Mouse (Mus musculus) CH12.LX (cell line): ENCODE measurements around the gene Dph2. TPM values are rescaled to one million over a fixed set of nuclear protein-coding genes. Genes with fewer than 3 reads are reported as not detected.
A peak's percentile ranks its signal among the peaks of the same experiment; 100 is the strongest.

Experiments
- DNase-seq: peaks from one replicate; pipeline ENCODE4 v3.0.0-alpha.2; 2013; ENCODE audit errors: extremely low read depth
- H3K27ac ChIP-seq: 2 replicates; pipeline ENCODE4 v1.5.1; 2012; ENCODE audit warnings: low read depth, mild to moderate bottlenecking, control low read depth, moderate library complexity; ENCODE audit not compliant: insufficient read depth
- H3K27me3 ChIP-seq: replicated peaks from 2 replicates; pipeline ENCODE3; 2012; ENCODE audit warnings: inconsistent platforms
- H3K36me3 ChIP-seq, 2 experiments: replicated peaks in 1 of 2; 2 replicates each; pipeline versions ENCODE3 to v1.6.1; 2012; ENCODE audit warnings: inconsistent platforms in 1 of 2, low read length in 1 of 2, mild to moderate bottlenecking in 1 of 2, mixed read lengths in 1 of 2, moderate library complexity in 1 of 2; ENCODE audit not compliant: control insufficient read depth in 1 of 2, insufficient read depth in 1 of 2
- H3K4me1 ChIP-seq, 2 experiments: 2 replicates each; pipeline ENCODE4 v1.6.1; 2012; ENCODE audit warnings: inconsistent platforms in 1 of 2, moderate library complexity in 1 of 2; ENCODE audit not compliant: insufficient read depth in 2 of 2, control insufficient read depth in 1 of 2
- H3K4me2 ChIP-seq: 2 replicates; pipeline ENCODE4 v1.6.1; 2012; ENCODE audit warnings: low read depth, mild to moderate bottlenecking, control low read depth; ENCODE audit not compliant: poor library complexity, insufficient read depth, severe bottlenecking
- H3K4me3 ChIP-seq, 3 experiments: fragments of 150-350 bp in 1 of 3; sonication (generic) in 1 of 3; replicated peaks in 1 of 3; 2 replicates each; pipeline versions ENCODE3 to v1.5.1; 2011 to 2012; ENCODE audit warnings: low read depth in 2 of 3, low read length in 2 of 3, mild to moderate bottlenecking in 2 of 3, moderate library complexity in 2 of 3, control low read depth in 1 of 3, improper control_type of control experiment in 1 of 3, inconsistent platforms in 1 of 3, mixed read lengths in 1 of 3; ENCODE audit not compliant: poor library complexity in 1 of 3
- H3K79me2 ChIP-seq: replicated peaks from 2 replicates; pipeline ENCODE4 v1.6.1; 2012; ENCODE audit warnings: mild to moderate bottlenecking, moderate library complexity; ENCODE audit not compliant: control insufficient read depth, poor library complexity, insufficient read depth, severe bottlenecking; ENCODE audit errors: extremely low read depth
- H3K9ac ChIP-seq: 2 replicates; pipeline ENCODE4 v1.6.1; 2012; ENCODE audit warnings: low read depth, mild to moderate bottlenecking, control low read depth, moderate library complexity; ENCODE audit not compliant: insufficient read depth
- H3K9me3 ChIP-seq: replicated peaks from 2 replicates; pipeline ENCODE3; 2012; ENCODE audit warnings: low read length, inconsistent platforms, mixed read lengths
- CHD1 ChIP-seq: IDR thresholded peaks from 2 replicates; pipeline ENCODE4 v1.6.1; 2012; ENCODE audit warnings: low read depth, low read length, improper control_type of control experiment, inconsistent platforms
- CHD2 ChIP-seq: IDR thresholded peaks from 2 replicates; pipeline ENCODE4 v1.6.1; 2011; ENCODE audit warnings: low read length, improper control_type of control experiment
- CTCF ChIP-seq, 2 experiments: IDR thresholded peaks in 1 of 2; conservative IDR thresholded peaks in 1 of 2; 2 replicates each; pipeline ENCODE4 v1.5.1; 2011 to 2012; ENCODE audit warnings: low read depth in 2 of 2, low read length in 2 of 2, improper control_type of control experiment in 1 of 2, inconsistent platforms in 1 of 2, mild to moderate bottlenecking in 1 of 2, moderate library complexity in 1 of 2
- E2F4 ChIP-seq: IDR thresholded peaks from 2 replicates; pipeline ENCODE4 v1.6.1; 2011; ENCODE audit warnings: low read depth, low read length, improper control_type of control experiment; ENCODE audit not compliant: insufficient replicate concordance
- HCFC1 ChIP-seq: IDR thresholded peaks from 2 replicates; pipeline ENCODE4 v1.6.1; 2012; ENCODE audit warnings: low read depth, mild to moderate bottlenecking, inconsistent platforms, low read length, improper control_type of control experiment
- IRF4 ChIP-seq: IDR thresholded peaks from 2 replicates; pipeline ENCODE4 v1.6.1; 2014; ENCODE audit warnings: low read depth, mild to moderate bottlenecking, inconsistent platforms, low read length, improper control_type of control experiment
- MAX ChIP-seq: IDR thresholded peaks from 2 replicates; pipeline ENCODE4 v1.6.1; 2011; ENCODE audit warnings: low read length, improper control_type of control experiment
- MEF2A ChIP-seq: IDR thresholded peaks from 2 replicates; pipeline ENCODE4 v1.6.1; 2014; ENCODE audit warnings: low read depth, mild to moderate bottlenecking, inconsistent platforms, low read length, improper control_type of control experiment, borderline replicate concordance
- MYC ChIP-seq: IDR thresholded peaks from 2 replicates; pipeline ENCODE4 v1.6.1; 2011; ENCODE audit warnings: low read depth, mild to moderate bottlenecking, improper control_type of control experiment, low read length
- NRF1 ChIP-seq: IDR thresholded peaks from 2 replicates; pipeline ENCODE4 v1.6.1; 2014; ENCODE audit warnings: low read depth, mild to moderate bottlenecking, inconsistent platforms, low read length, improper control_type of control experiment, moderate library complexity
- PAX5 ChIP-seq: IDR thresholded peaks from 2 replicates; pipeline ENCODE4 v1.6.1; 2012; ENCODE audit warnings: low read length, inconsistent platforms, mixed read lengths
- POLR2A ChIP-seq: IDR thresholded peaks from 2 replicates; pipeline ENCODE4 v1.6.1; 2011; ENCODE audit warnings: low read depth, mild to moderate bottlenecking, improper control_type of control experiment, low read length
- POLR2AphosphoS2 ChIP-seq: IDR thresholded peaks from 2 replicates; pipeline ENCODE4 v1.6.1; 2011; ENCODE audit warnings: low read depth, low read length, improper control_type of control experiment
- RAD21 ChIP-seq: IDR thresholded peaks from 2 replicates; pipeline ENCODE4 v1.6.1; 2011; ENCODE audit warnings: low read depth, mild to moderate bottlenecking, low read length, improper control_type of control experiment, moderate library complexity
- SIN3A ChIP-seq: IDR thresholded peaks from 2 replicates; pipeline ENCODE4 v1.6.1; 2012; ENCODE audit warnings: low read length, improper control_type of control experiment, inconsistent platforms
- SMC3 ChIP-seq: IDR thresholded peaks from 2 replicates; pipeline ENCODE4 v1.6.1; 2011; ENCODE audit warnings: low read depth, low read length, improper control_type of control experiment
- UBTF ChIP-seq: IDR thresholded peaks from 2 replicates; pipeline ENCODE4 v1.6.1; 2012; ENCODE audit warnings: low read depth, mild to moderate bottlenecking, inconsistent platforms, low read length, improper control_type of control experiment, moderate library complexity
- USF1 ChIP-seq: IDR thresholded peaks from 2 replicates; pipeline ENCODE4 v1.6.1; 2014; ENCODE audit warnings: low read depth, mild to moderate bottlenecking, inconsistent platforms, low read length, improper control_type of control experiment
- ZMIZ1 ChIP-seq: IDR thresholded peaks from 2 replicates; pipeline ENCODE4 v1.6.1; 2012; ENCODE audit warnings: low read depth, mild to moderate bottlenecking, inconsistent platforms, low read length, improper control_type of control experiment
- ZNF384 ChIP-seq: IDR thresholded peaks from 2 replicates; pipeline ENCODE4 v1.6.1; 2012; ENCODE audit warnings: low read depth, low read length, improper control_type of control experiment, inconsistent platforms
- dilution Hi-C: fragments of 300-500 bp; cut with MboI; formaldehyde crosslinking; loops from 2 replicates; pipeline ENCODE4 v1.14.3; 2020; ENCODE audit warnings: low sequenced_read_pairs; ENCODE audit not compliant: extremely low pct_unique_long_range_greater_than_20kb, extremely low pct_ligation_motif_present
- in situ Hi-C: fragments of 300-500 bp; cut with MboI; formaldehyde crosslinking; loops from 3 replicates; pipeline ENCODE4 v1.14.3; 2019; ENCODE audit warnings: low sequenced_read_pairs, low pct_ligation_motif_present, low pct_unique_long_range_greater_than_20kb, mixed read lengths
- polyA plus RNA-seq: library from polyadenylated mRNA; unstranded; fragments of >175 nt; gene quantifications from 2 replicates; pipeline ENCODE4 v1.2.1, GENCODE M21; 2012; ENCODE audit warnings: low read depth; ENCODE audit not compliant: insufficient read length
- total RNA-seq, 2 experiments: library from RNA; depleted of rRNA; stranded (reverse); fragments of 300-350 nt in 1 of 2; fragments of >200 nt in 1 of 2; gene quantifications; 2 replicates each; pipeline ENCODE4 v1.2.3; 2012 to 2014

Gene Dph2
- total and polyA plus RNA-seq, 3 experiments = 19.8 to 21.5 (median 20.8) TPM

GRCm38 (mm10) chr4:117867823-117868222 lies 24.0 kb downstream of the Dph2 start:
- no peak for DNase-seq
- Histone ChIP-seq H3K36me3 (peaks cover 50 to 93% of the 10 kb centered on the region in 2 experiments), H3K4me2 (no peak overlapping the region), H3K27ac (no peak overlapping the region), H3K79me2 (no peaks in the 10 kb centered on the region), H3K4me3 (no peak overlapping the region), H3K4me1 (peaks cover 1 to 5% of the 10 kb centered on the region in 2 experiments), H3K27me3 (no peaks in the 10 kb centered on the region), H3K9ac (no peak overlapping the region), H3K9me3 (no peaks in the 10 kb centered on the region)
- in situ Hi-C loops (no loop called here), dilution Hi-C loops (no loop called here)
- TF ChIP-seq RAD21 = peak; percentile 5
- no peak for TF ChIP-seq PAX5
- peak in 1 of 2 experiments; percentile 49; a peak in 2 of 4 replicates for TF ChIP-seq CTCF (conservative IDR thresholded peaks at IDR 0.05 in 1 of 2, IDR thresholded peaks at IDR 0.05 in 1 of 2; ENCODE audit: low read depth in 2 of 2, low read length in 2 of 2)
- TF ChIP-seq ZNF384 = no peak
- TF ChIP-seq SMC3 = peak; percentile 40

- Histone ChIP-seq H3K27ac (no peak overlapping the region), H3K79me2 (no peaks in the 10 kb centered on the region), H3K27me3 (no peaks in the 10 kb centered on the region), H3K4me3 (no peak overlapping the region), H3K36me3 (peaks cover 52 to 92% of the 10 kb centered on the region in 2 experiments), H3K9me3 (no peaks in the 10 kb centered on the region)
- in situ Hi-C loops = no loop called here
- dilution Hi-C loops = no loop called here
- TF ChIP-seq POLR2AphosphoS2 (no peak), USF1 (no peak), RAD21 (no peak), ZMIZ1 (no peak), MAX (no peak), SIN3A (no peak), IRF4 (no peak), CHD1 (no peak), CHD2 (no peak), MEF2A (no peak), MYC (no peak), HCFC1 (no peak), NRF1 (no peak), UBTF (no peak), POLR2A (no peak), E2F4 (no peak)
- TF ChIP-seq, all 38 proteins: peak for 0
- H3K4me2 ChIP-seq = no peak overlapping the region
- no peak overlapping the region for H3K9ac ChIP-seq
- DNase-seq = no peak
- peaks cover 4 to 10% of the 10 kb centered on the region in 2 experiments for H3K4me1 ChIP-seq
Observed at GRCm38 (mm10) chr4:117867000-117867399, 24.8 kb downstream of the Dph2 start.
